Mouse (Mus musculus) lung, adult 18-20 months (tissue): ENCODE measurements at regions not wholly inside any gene's neighbourhood (a gene's known extent, or its start where the extent isn't known, plus 50 kb on each side); places are given as distances from the start of the nearest gene placed in this dataset.
A peak's percentile ranks its signal among the peaks of the same experiment; 100 is the strongest.

Source experiments
- DNase-seq, 2 experiments: peaks; one replicate each; pipeline ENCODE4 v3.0.0; 2022; ENCODE audit warnings: mixed read lengths in 2 of 2

- no peak for DNase-seq
These were observed 54.7 kb downstream of the Spry2 start for GRCm38 (mm10) chr14:105841888-105842287.

GRCm38 (mm10) chr14:105837533-105837932 lies 59.1 kb downstream of the Spry2 start:
- DNase-seq, result no peak

- DNase-seq, result peak; percentile 50 to 60
These were observed 65.9 kb downstream of the Spry2 start for GRCm38 (mm10) chr14:105830701-105831100.

DNA sequence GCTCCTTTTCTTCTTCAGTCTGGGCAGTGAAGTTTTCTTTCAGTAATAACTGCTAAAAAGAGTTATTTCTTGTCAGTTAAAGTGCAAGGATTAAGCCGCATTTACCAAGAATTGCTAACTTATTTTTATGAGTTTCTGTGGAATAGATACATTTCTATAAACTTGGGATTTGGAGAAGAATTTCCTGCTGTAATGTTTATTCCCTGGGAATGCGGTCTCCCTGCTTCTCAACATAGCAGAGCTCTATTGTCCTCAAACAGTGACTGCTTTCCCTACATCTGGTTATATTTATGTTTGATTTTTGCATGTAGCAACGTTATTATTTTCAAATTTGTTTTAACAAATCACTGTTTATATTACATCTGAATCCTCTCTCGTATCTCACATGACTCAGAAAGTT lies 66.3 kb downstream of the Spry2 start:
- no peak for DNase-seq

- no peak for DNase-seq
These were observed 73.5 kb downstream of the Spry2 start for GRCm38 (mm10) chr14:105823129-105823528.

DNA sequence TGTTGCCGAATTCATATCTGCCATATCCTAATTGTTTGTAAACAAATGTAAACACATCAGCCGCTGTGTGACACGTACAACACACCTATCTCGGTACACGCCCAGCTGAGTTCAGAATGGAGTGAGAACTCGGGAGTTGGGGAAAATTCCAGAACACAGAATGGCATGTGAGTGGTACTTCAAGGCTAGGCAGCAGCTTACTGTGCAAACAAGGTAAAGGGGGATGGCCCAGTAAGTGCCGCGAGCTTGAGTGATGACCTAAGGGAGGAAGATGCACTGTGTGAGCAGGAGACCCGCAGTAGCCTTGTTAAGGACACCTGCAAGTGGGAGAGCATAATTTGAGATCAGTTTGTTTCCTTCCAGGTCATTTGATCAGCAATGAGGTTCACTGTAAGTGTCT lies 74.0 kb downstream of the Spry2 start:
- peak; percentile 68 to 78 for DNase-seq

DNA sequence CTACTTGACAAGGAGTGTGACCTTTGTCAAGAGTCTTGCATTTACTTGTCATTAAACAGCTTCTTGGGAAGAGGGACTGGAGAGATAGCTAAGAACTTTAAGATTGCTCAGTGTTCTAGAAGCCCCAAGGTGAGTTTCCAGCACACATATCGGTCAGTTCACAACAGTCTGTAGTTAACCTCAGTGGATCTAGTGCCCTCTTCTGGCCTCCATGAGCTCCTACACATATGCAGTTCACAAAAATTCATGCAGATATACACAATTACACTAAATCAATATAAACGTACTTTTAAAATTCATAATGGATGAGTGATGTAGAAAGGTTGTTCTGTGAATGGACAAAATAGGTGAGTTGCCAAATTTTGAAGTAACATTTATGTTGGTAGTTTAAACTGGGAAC lies 77.1 kb downstream of the Spry2 start:
- DNase-seq, result no peak

GRCm38 (mm10) chr14:105818841-105819240 lies 77.8 kb downstream of the Spry2 start:
- no peak for DNase-seq

DNA sequence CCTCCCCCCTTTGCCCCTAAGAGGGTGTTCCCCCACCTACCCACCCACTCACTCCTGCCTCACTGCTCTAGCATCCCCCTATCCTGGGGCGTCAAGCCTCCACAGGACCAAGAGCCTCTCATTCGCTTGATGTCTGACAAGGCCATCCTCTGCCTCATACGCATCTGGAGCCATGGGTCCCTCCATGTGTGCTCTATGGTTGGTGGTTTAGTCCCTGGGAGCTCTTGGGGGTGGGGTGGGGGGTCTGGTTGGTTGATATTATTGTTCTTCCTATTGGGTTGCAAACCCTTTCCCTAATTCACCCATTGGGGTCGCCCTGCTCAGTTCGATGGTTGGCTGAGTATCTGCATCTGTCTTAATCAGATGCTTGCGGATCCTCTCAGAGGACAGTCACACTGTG lies 79.1 kb downstream of the Spry2 start:
- no peak for DNase-seq

- DNase-seq, result peak; percentile 10 to 21
These were observed 80.8 kb downstream of the Spry2 start for GRCm38 (mm10) chr14:105815827-105816226.

DNA sequence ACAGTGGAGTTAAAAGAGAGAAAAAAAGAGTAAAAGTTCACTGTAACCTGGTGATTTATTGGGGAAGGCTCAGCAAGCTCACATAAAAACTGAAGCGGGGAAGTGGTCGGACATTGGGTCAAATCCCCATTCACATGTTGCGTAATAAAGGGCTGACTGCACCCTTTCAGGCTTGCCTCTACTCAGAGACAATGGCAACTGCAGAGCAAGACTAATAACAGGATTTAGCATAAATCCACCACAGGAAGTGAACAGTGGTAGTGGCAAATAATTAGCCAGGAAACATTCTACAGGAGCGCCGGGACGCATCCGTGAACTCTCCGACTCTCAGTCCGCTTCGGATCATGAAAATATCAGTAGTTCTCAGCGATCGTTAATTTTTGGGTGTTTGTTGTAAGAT lies 81.3 kb downstream of the Spry2 start:
- no peak for DNase-seq

DNA sequence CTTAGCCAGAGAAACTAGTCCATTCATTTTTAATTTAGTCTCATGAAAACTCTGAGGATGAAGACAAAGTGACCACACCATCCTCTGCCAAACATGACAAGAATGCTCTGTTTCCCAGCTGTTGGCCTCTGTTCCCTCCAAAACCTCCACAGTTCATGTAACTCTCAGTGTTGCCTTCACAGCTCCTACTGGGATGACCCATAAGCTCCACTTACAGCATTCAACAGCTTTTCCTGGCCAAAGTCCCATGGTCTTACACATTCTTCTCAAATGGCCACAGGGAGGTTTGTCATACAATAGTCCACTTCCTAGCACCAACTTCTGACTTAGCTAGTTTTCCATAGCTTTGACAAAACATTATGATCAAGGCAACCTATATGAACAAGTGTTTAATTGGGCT lies 83.0 kb downstream of the Spry2 start:
- no peak for DNase-seq

DNA sequence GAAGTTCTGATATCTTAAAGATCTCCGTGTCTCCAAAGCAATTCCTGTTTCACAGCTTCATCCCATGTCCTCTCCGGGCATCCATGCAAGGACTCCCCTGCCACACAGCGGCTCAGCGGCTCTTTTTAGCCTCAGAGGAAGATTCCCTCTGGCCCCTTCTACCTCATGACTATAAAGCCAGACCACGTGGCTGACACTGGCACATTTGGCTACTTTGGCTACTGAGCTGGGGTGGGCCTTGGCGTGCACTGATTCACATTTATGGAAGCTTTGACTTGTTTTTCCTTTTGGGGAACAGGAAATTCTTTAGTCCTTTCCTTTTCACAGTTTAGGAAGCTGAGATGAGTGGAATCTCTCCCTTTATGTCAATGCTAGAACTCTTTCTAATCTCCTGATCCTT lies 83.5 kb downstream of the Spry2 start:
- DNase-seq, result no peak

- no peak for DNase-seq
These were observed 90.9 kb downstream of the Spry2 start for GRCm38 (mm10) chr14:105805762-105806161.

GRCm38 (mm10) chr14:105805362-105805761 lies 91.3 kb downstream of the Spry2 start:
- DNase-seq, result no peak

GRCm38 (mm10) chr14:105804761-105805160 lies 91.9 kb downstream of the Spry2 start:
- peak in 1 of 2 experiments; percentile 8 for DNase-seq

GRCm38 (mm10) chr14:105803281-105803680 lies 93.3 kb downstream of the Spry2 start:
- no peak for DNase-seq

- DNase-seq, result peak; percentile 71 to 83
These were observed 93.9 kb downstream of the Spry2 start for GRCm38 (mm10) chr14:105802529-105803280.

DNA sequence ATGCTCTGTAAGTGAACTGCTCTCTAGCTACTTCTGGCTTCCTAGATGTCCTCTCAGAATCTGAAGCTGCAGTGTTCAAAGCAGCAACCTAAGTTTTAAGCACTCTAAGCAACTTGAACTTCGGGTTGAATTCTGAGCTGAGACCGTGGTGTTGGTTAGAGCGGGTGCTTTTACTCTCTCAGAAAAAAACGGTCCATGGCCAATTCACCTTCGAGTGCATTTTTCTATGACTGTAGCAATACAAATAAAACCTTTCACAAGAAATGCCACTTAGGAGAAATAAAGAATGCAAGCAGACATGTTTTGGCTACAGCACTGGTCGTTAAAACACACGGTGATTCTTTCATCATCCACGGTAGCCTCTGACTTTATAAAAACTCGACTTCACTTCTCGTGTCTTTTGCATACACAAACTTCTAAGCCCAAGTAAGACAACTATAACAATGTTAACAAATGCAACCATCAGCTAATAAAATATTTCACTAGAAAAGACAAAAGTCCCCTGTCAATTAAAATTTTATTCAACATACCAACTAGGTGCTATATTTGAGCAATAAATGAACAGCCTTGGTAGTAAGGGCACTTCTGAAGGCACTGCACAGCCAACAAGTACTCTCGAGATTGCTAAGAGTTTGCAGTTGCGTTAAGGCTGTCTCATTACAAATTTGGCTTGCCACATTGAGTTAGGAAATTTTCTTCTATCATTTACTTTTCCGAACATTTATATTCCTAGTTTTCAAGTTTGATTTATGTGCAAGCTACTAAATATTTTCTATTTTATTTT lies 96.3 kb downstream of the Spry2 start:
- peak; percentile 58 to 73 for DNase-seq

DNA sequence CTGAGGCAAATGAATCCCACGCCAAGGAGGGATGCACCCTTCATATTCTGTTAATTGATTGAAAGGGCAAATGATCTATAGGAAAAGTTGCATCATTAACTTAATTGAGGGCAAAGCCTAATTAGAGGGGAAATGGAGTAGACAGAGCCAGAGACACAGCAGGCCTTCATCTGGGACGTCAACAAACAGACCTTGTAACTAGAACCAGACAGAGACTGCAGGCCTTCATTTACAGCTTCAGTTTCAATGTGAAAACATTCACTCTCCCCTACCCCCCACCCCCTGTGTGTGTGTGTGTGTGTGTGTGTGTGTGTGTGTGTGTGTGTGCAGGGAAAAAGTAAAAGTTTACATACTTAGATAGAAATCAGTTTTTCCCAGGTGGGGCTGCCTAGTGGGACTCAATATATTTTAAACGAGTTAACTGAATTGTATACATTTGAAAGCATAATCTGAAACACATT lies 97.2 kb downstream of the Spry2 start:
- no peak for DNase-seq

DNA sequence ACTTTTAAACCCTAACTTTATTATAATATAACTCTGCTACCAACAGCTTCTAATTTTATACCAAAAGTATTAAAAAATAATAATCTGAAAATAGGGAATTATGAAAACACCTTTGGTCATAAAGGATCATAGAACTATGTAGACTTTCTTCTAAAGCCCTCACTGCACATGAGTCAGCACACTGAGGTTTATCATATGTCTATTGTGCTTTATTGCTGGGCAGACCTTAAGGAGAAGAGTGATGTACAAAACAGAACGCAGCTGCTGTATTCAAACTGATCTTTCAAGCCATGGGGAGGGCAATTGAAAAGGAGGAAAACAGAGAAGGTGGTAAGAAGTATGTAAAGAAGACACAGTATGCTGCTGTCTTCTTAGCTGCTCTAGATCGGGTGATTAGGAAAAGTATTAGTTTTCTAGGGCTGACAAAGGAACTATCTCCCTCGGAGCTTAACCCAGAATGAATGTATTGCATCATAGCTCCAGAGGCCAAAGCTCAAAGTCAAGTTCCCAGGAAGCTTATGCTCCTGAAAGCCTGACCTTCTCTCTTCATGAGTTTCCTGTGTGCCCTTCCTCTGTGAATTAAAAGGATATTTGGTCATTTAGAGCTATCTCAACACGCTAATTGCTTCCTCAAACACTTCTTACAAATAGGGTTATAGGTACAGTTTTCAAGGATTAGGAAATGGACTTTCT lies 103.5 kb downstream of the Spry2 start:
- DNase-seq, result no peak

DNA sequence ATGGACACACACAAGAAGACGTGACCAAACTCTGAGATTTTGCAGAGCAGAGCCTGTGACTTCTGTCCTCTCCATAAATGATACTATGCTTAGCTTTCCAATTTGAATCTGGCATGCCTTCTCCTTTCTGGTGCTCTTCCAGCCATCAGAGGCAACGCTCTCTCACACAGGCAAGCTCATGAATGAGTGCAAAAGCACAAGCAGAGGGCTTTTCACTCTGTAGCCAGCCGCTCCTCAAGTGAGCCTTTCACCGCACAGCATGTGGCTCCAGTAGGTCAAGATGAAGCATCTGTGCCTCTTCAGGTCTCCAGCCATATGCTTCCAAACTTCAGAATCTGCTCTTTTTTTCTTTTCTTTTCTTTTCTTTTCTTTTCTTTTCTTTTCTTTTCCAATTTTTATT lies 106.2 kb downstream of the Spry2 start:
- no peak for DNase-seq

DNA sequence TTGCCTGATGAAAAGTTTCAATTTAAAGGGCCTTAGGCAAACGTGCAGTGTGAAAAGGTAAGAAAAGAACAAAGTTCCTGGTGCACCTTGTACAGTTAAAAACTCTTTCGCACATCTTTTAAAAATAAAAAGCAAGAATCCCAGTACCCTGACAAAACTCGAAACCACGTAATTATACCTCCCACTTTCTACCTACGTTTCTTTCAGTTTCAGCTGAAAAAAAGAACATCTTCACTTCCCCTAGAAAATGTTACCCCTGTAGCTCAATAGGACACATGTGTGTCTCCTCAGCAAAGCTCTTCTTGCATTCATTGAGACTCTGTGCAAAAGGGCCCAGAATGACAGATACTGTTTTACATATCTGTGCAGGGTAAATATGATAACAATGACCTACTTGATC lies 113.2 kb downstream of the Spry2 start:
- no peak for DNase-seq

DNA sequence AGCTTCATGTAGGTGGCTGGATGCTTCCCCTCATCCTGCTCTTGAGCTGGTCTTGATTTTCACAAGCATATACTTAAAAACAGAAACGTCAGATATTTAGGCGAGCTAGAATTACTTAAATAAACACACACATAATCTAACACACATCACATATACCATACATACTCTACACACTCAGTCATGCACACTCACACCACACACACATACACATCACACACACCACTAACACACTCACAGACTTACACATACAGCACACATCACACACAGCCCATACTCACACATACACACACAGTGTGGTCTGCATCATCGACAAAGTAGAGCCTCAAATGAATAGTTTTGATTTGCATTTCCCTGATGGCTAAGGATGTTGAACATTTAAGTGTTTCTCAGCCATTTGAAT lies 116.9 kb downstream of the Spry2 start:
- DNase-seq, result no peak
